Mouse (Mus musculus): ENCODE results near the gene Aldoc.

The Aldoc gene

DNA sequence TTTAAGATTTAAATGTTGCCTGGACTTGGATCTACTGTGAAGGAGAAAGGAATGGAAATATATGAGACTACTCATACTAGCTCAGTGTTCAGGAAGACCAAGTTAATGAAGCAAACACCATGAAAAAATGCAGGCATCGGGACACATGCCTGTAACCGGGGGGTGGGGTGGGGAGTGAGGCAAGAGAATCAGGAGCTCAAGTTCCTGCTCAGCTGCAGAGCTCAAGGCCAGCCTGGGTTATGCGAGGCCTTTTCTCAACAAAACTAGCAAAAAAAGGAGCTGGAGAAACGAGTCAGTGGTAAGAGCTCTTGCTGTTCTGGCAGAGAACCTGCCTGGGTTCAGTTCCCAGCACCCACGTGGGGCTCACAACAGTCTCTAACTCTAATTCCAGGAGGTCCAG, 11.2 kb downstream of the Aldoc start:
- no peak for DNase-seq

- DNase-seq, result no peak
Measured at GRCm38 (mm10) chr11:78337040-78337439, 14.3 kb downstream of the Aldoc start.

GRCm38 (mm10) chr11:78341702-78342101, 18.9 kb downstream of the Aldoc start:
- no peak for DNase-seq

- peak; percentile 83 for DNase-seq
Measured at GRCm38 (mm10) chr11:78343381-78344327, 20.9 kb downstream of the Aldoc start, which contains the start of gene Unc119. Gene Unc119 (plus strand): TSS chr11:78343482.

DNA sequence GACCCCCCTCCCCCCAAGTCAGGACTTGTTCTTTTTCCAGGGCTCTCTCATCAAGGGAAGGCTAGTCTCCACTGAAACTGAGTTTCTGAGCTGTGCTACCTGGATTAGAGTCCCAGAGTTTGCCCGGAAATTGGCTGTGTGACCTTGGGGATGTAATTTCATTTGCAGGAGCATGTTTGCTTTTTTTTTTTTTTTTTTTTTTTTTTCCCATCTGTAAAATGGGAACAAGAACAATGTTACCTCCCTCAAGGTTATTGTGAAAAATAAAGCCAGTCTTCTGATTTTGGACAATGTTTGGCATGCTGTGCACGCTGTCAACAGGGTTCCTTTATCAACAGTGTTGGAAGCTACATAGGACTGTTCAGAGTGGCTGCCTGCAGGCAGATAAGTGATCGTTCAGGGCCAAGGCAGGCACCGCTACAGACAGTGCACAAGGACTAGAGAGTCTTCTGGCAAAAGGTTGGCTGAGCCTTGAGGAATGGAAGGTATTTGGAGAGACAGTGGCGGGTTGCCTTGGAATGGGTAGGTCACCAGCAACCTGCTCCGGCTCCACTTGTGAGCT, 21.6 kb downstream of the Aldoc start:
- no peak for DNase-seq

- peak; percentile 67 for DNase-seq
Measured at GRCm38 (mm10) chr11:78344890-78345715, 22.3 kb downstream of the Aldoc start.

GRCm38 (mm10) chr11:78345801-78346200, 23.0 kb downstream of the Aldoc start:
- no peak for DNase-seq

- DNase-seq, result peak; percentile 88
Measured at GRCm38 (mm10) chr11:78346326-78347069, 23.7 kb downstream of the Aldoc start.

DNA sequence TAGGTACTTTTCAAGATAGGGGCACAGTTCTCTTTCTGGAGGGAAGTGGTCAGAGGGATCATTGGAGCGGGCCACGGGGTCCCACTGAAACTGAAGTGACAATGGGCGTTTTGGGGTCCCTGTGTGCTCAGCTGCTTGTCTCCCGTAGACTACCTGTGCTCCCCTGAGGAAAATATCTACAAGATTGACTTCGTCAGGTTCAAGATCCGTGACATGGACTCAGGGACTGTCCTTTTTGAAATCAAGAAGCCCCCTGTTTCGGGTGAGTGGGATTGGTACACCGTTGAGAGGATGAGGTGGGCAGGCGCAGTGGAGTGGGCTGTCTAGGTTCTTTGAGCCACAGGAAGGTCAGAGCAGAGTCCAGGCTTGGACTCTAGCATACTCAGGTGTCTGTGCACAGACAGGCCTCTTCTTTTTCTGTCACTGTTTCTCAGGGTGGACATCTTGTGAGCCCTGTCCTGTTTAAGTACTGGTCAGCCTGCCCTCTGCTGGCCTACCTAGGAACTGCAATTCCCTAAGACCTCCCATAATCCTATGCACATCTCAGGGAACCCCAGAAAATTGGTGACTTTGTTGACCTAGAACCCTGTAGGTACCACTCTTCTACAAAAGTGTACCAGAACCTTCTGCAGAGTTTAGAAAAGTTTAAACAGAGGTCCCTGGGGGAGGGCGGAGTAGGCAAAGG, 24.4 kb downstream of the Aldoc start:
- peak; percentile 90 for DNase-seq

DNA sequence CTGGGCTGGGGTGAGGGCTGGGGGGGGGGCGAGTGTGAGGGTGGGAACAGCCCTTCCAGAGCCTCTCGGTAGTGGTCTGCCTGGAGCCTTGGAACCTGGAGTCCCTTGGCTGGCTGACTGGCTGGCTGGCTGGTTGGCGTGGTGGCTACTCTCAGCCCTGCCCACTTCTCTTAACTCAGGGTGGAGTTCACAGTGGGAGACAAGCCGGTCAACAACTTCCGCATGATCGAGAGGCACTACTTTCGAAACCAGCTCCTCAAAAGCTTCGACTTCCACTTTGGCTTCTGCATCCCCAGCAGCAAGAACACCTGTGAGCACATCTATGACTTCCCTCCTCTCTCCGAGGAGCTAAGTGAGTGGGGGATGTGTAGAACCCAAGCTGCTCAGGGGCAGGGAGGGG, 25.1 kb downstream of the Aldoc start:
- no peak for DNase-seq

DNA sequence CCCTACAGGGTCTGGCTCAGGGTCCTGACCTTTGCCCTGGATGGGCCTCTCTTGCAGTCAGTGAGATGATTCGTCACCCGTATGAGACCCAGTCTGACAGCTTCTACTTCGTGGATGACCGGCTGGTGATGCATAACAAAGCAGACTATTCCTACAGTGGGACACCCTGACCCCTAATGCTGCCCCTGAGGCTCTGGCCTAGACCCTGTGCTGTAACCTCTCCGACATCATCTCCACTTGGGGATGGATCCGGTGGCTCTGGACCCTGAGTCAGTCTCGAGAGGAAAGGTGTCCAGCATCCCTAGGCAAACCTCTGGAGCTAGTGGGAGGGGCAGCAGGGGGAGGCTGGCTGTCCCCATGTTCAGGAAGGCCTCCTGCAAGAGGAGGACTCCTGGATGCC, 25.7 kb downstream of the Aldoc start:
- DNase-seq, result no peak

GRCm38 (mm10) chr11:78349441-78350358, 26.9 kb downstream of the Aldoc start:
- DNase-seq, result no peak

- DNase-seq, result no peak
Measured at GRCm38 (mm10) chr11:78353081-78353480, 30.3 kb downstream of the Aldoc start.

DNA sequence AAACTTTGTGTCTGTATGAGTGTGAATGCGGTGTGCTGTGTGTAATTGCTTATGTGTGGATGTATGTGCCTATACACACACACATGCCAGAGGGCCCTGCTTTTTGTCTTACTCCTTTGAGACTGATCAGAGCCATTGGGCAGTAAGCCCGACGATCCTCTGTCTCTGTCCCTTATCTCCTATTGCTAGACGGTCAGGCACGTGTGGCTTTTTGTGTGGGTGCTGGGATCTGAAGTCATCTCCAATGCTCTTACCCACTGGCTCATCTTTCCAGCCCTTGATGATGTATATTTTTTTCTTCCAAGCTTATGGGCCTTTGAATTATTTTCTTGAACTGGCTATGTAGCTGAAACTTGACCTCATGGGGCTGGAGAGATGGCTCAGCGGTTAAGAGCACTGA, 32.1 kb downstream of the Aldoc start:
- no peak for DNase-seq

DNA sequence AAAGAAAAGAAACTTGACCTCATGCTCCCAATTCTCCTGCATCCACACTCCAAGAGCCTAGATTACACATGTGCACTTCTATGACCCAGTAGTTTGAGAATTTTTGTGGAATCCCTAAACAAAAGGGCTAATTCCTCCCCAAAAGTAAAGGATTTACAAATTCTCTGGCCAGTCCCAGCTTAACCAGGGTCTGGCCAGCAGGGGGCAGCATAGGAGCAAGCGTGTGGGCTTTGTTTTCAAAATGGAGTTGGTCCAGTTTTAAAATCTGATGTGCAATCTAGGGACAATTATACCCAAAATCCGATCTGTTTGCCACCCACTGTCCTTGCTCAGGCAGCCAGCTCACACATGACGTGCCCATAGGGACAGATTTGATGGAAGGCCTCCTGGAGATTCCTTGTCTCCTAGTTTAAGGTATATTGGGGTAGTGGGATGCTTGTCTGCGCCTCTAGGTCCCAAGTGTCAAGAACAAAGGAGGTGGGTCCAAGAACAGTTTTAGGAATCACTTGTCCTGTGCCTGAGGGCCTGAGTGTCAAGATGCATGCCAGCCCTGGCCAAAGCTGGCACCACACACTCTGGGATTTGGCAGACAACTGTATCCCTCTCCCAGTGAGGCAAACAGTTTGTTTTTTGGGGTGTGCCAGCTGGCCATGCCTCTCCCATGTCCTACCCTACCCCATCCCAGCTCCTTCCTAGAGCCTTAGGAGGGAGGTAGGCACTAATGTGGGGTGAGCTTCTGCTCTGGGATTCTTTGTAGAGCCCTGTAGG, 32.9 kb downstream of the Aldoc start:
- DNase-seq, result peak; percentile 67

- peak; percentile 65 for DNase-seq
Measured at GRCm38 (mm10) chr11:78358330-78359007, 35.7 kb downstream of the Aldoc start.

GRCm38 (mm10) chr11:78360125-78360788, 37.5 kb downstream of the Aldoc start:
- DNase-seq, result peak; percentile 85

- DNase-seq, result no peak
Measured at GRCm38 (mm10) chr11:78360789-78361131, 38.0 kb downstream of the Aldoc start.
